Mouse (Mus musculus) midbrain, embryonic 11.5 days (tissue): ENCODE measurements at regions not wholly inside any gene's neighbourhood (a gene's known extent, or its start where the extent isn't known, plus 50 kb on each side); places are given as distances from the start of the nearest gene placed in this dataset.

ENCODE experiments used
- ATAC-seq: fragments of 200-750 bp; cut with Nextera tagmentation; 2 replicates; pipeline ENCODE4 v1.8.0; 2017; ENCODE audit warnings: moderate TSS enrichment, moderate library complexity; ENCODE audit not compliant: low FRiP score
- DNase-seq: peaks from one replicate; pipeline ENCODE4 v3.0.0; 2015; ENCODE audit warnings: low spot score; ENCODE audit errors: missing footprints
- H3K27ac ChIP-seq: fragments of 300-500 bp; sonication (generic); 2 replicates; pipeline ENCODE4 v1.5.1; 2014; ENCODE audit warnings: low read depth, low read length
- H3K27me3 ChIP-seq: fragments of 300-500 bp; sonication (generic); 2 replicates; pipeline ENCODE4 v1.6.1; 2014; ENCODE audit warnings: mild to moderate bottlenecking, low read length, moderate library complexity, mixed read lengths; ENCODE audit not compliant: control insufficient read depth, insufficient read depth
- H3K36me3 ChIP-seq: fragments of 300-500 bp; sonication (generic); 2 replicates; pipeline ENCODE4 v1.6.1; 2014; ENCODE audit warnings: mild to moderate bottlenecking, low read length, moderate library complexity, mixed read lengths; ENCODE audit not compliant: control insufficient read depth, insufficient read depth
- H3K4me1 ChIP-seq: fragments of 300-500 bp; sonication (generic); 2 replicates; pipeline ENCODE4 v1.6.1; 2014; ENCODE audit warnings: low read length; ENCODE audit not compliant: control insufficient read depth, insufficient read depth
- H3K4me2 ChIP-seq: fragments of 300-500 bp; sonication (generic); 2 replicates; pipeline ENCODE4 v1.6.1; 2014; ENCODE audit warnings: mild to moderate bottlenecking, moderate library complexity
- H3K4me3 ChIP-seq: fragments of 300-500 bp; sonication (generic); 2 replicates; pipeline ENCODE4 v1.5.1; 2014; ENCODE audit warnings: low read depth, low read length
- H3K9ac ChIP-seq: fragments of 300-500 bp; sonication (generic); 2 replicates; pipeline ENCODE4 v1.6.1; 2014; ENCODE audit warnings: low read length
- H3K9me3 ChIP-seq: fragments of 300-500 bp; sonication (generic); 2 replicates; pipeline ENCODE4 v1.6.1; 2016; ENCODE audit warnings: low read length; ENCODE audit not compliant: control insufficient read depth
- WGBS: fragments of 180-500 bp; shearing (Covaris S2); extraction: QIAGEN DNeasy Blood & Tissue Kit; methylation state at CpG from one replicate; pipeline ENCODE4 v1.1.7; 2014; 5-methylcytosine and 5-hydroxymethylcytosine counted together

DNA sequence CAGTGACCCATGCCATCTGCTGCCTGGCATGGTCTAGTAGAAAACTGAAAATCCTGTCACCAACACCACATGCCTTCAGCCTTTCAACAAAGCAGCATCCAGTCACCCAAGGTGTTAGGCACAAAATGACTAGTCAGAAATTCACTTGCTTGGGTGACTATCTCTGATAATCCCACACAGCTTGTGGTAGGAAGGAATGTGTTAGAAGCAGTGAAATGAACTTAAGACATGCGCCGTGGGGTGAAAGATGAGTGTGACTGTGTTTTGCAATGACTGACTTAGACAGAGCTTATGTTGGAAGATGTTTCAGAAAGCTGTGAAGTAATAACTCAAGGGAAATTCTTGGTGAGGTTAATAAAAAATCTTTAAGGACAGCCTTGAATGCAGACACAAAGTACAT lies 51.6 kb upstream of the BC052040 start:
- H3K36me3 ChIP-seq: no peaks in the 10 kb centered on the region
- H3K27ac ChIP-seq: no peak overlapping the region
- DNase-seq (no peak), ATAC-seq (no peak)
- WGBS: 88% methylated on average over 2 of the region's 2 CpGs
- no peak overlapping the region for H3K9ac ChIP-seq
- no peaks in the 10 kb centered on the region for H3K9me3 ChIP-seq
- H3K27me3 ChIP-seq: no peaks in the 10 kb centered on the region
- no peak overlapping the region for H3K4me2 ChIP-seq
- no peaks in the 10 kb centered on the region for H3K4me1 ChIP-seq
- H3K4me3 ChIP-seq: no peak overlapping the region
